Mouse (Mus musculus): ENCODE measurements around the gene Tnfaip6. TPM values are rescaled to one million over a fixed set of nuclear protein-coding genes. Genes with fewer than 3 reads are reported as not detected.

The Tnfaip6 gene
- not detected for total RNA-seq (2023)

DNA sequence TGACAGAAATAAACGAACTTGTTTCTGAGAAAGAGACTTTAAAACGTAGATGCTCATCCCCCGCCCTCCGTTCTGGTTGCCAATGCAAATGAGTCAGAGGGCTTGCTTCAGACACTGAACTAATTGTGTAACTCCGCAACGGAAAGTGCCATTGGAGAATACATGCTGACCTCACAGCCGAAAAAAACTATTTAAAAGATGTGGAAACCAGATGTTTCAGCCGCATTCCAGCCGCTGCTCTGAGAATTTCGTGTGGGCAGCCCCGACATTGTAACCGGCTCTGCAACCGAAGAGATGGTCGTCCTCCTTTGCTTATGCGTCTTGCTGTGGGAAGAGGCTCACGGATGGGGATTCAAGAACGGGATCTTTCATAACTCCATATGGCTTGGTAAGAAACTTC, at the start of gene Tnfaip6:
Gene Tnfaip6, plus strand, starts transcription at position 128 of the 400 bp plus-strand sequence.

DNA sequence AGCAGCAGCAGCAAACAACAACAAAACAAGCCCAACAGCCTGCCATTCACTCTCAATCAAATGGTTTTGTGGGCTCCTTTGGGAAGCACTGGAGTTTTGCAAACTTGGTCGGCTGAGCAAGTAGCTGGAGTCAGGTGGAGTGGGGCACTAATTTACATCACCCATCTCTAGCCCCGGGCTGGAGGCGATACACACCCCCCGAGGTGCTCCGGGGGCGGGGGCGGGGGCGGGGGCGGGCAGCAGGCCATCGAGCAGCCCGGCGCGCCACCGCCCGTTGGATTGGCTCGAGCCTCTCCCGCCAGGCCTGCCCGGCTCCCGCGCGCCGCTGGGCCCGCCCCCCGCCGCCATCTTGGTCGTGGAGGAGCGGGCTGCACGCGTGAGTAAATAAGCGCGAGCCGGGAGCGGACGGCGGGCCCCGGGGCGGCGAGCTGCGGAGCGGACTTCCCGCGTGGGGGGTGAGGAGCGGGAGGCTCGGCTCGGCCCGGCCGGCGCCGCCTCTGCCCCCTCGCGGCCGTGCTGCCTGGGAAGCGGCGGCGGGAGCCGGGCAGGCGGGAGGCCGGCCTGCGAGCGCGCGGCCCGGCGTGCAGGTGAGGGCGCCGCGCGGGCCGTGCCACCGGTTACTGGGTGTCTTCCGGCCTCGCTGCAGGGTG, 34.8 kb downstream of the Tnfaip6 start, which contains the start of gene Rif1:
Gene Rif1, plus strand, starts transcription at position 342 of the 650 bp plus-strand sequence.

Other genes starting within 250 kb of the Tnfaip6 start
- gene Rbm43, start 102.8 kb upstream of the Tnfaip6 start, total RNA-seq (2023) = 20.0 TPM
- 42.4 TPM for gene Nmi, start 64.5 kb upstream of the Tnfaip6 start, total RNA-seq (2023)
- 59.7 TPM for gene Rif1, start 34.8 kb downstream of the Tnfaip6 start, total RNA-seq (2023)